Mouse (Mus musculus): Measurements from ENCODE around the gene Vmn1r219. TPM values are rescaled to one million over a fixed set of nuclear protein-coding genes. Genes with fewer than 3 reads are reported as not detected.
"Not testable (repeated sequence)": the region's sequence is repeated elsewhere in the genome, so short reads cannot be mapped to it uniquely, and the experiment has no call there.

Gene Vmn1r219
- not detected in 2 replicates for total RNA-seq (2017)

- ATAC-seq (replicated peaks in 1 of 2; ENCODE audit: insufficient read depth in 1 of 2, low FRiP score in 2 of 2, low TSS enrichment in 1 of 2, low read depth in 1 of 2, poor library complexity in 2 of 2, severe bottlenecking in 2 of 2) = no peak
These were observed at the start of gene Vmn1r219 for GRCm38 (mm10) chr13:23159012-23159411. TSS of gene Vmn1r219 (plus strand) at chr13:23159312.

GRCm38 (mm10) chr13:23118126-23118525 lies 41.0 kb upstream of the Vmn1r219 start, which contains the start of gene Vmn1r217:
TSS of gene Vmn1r217 (minus strand) at chr13:23118226.
- ATAC-seq (replicated peaks in 1 of 2; ENCODE audit: insufficient read depth in 1 of 2, low FRiP score in 2 of 2, low TSS enrichment in 1 of 2, low read depth in 1 of 2, poor library complexity in 2 of 2, severe bottlenecking in 2 of 2) = not testable (repeated sequence)

- no peak for ATAC-seq (replicated peaks in 1 of 2; ENCODE audit: insufficient read depth in 1 of 2, low FRiP score in 2 of 2, low TSS enrichment in 1 of 2, low read depth in 1 of 2, poor library complexity in 2 of 2, severe bottlenecking in 2 of 2)
These were observed 38.5 kb upstream of the Vmn1r219 start for GRCm38 (mm10) chr13:23120611-23121010.

GRCm38 (mm10) chr13:23133099-23133498 lies 26.0 kb upstream of the Vmn1r219 start, which contains the start of gene Vmn1r218:
TSS of gene Vmn1r218 (plus strand) at chr13:23133155.
- no peak for ATAC-seq (replicated peaks in 1 of 2; ENCODE audit: insufficient read depth in 1 of 2, low FRiP score in 2 of 2, low TSS enrichment in 1 of 2, low read depth in 1 of 2, poor library complexity in 2 of 2, severe bottlenecking in 2 of 2)

GRCm38 (mm10) chr13:23133501-23133900 lies 25.6 kb upstream of the Vmn1r219 start:
- no peak for ATAC-seq (replicated peaks in 1 of 2; ENCODE audit: insufficient read depth in 1 of 2, low FRiP score in 2 of 2, low TSS enrichment in 1 of 2, low read depth in 1 of 2, poor library complexity in 2 of 2, severe bottlenecking in 2 of 2)

- ATAC-seq (replicated peaks in 1 of 2; ENCODE audit: insufficient read depth in 1 of 2, low FRiP score in 2 of 2, low TSS enrichment in 1 of 2, low read depth in 1 of 2, poor library complexity in 2 of 2, severe bottlenecking in 2 of 2) = no peak
These were observed 20.2 kb upstream of the Vmn1r219 start for GRCm38 (mm10) chr13:23138880-23139279.

GRCm38 (mm10) chr13:23157848-23158247 lies 1.3 kb upstream of the Vmn1r219 start:
- no peak for ATAC-seq (replicated peaks in 1 of 2; ENCODE audit: insufficient read depth in 1 of 2, low FRiP score in 2 of 2, low TSS enrichment in 1 of 2, low read depth in 1 of 2, poor library complexity in 2 of 2, severe bottlenecking in 2 of 2)

- not testable (repeated sequence) for ATAC-seq (replicated peaks in 1 of 2; ENCODE audit: insufficient read depth in 1 of 2, low FRiP score in 2 of 2, low TSS enrichment in 1 of 2, low read depth in 1 of 2, poor library complexity in 2 of 2, severe bottlenecking in 2 of 2)
These were observed 7.4 kb downstream of the Vmn1r219 start for GRCm38 (mm10) chr13:23166471-23166870.

- ATAC-seq (replicated peaks in 1 of 2; ENCODE audit: insufficient read depth in 1 of 2, low FRiP score in 2 of 2, low TSS enrichment in 1 of 2, low read depth in 1 of 2, poor library complexity in 2 of 2, severe bottlenecking in 2 of 2) = no peak
These were observed 28.8 kb downstream of the Vmn1r219 start, which contains the start of gene Vmn1r220 for GRCm38 (mm10) chr13:23187875-23188274. TSS of gene Vmn1r220 (minus strand) at chr13:23187975.

GRCm38 (mm10) chr13:23203885-23204284 lies 44.8 kb downstream of the Vmn1r219 start:
- not testable (repeated sequence) for ATAC-seq (replicated peaks in 1 of 2; ENCODE audit: insufficient read depth in 1 of 2, low FRiP score in 2 of 2, low TSS enrichment in 1 of 2, low read depth in 1 of 2, poor library complexity in 2 of 2, severe bottlenecking in 2 of 2)

- ATAC-seq (replicated peaks in 1 of 2; ENCODE audit: insufficient read depth in 1 of 2, low FRiP score in 2 of 2, low TSS enrichment in 1 of 2, low read depth in 1 of 2, poor library complexity in 2 of 2, severe bottlenecking in 2 of 2) = not testable (repeated sequence)
These were observed 54.7 kb downstream of the Vmn1r219 start, which contains the start of gene Vmn1r221 for GRCm38 (mm10) chr13:23213827-23214226. TSS of gene Vmn1r221 (plus strand) at chr13:23214127.

Other genes starting within 250 kb of the Vmn1r219 start
- gene Vmn1r213, start 151.7 kb upstream of the Vmn1r219 start, total RNA-seq (2017) = not detected in 2 replicates
- not detected in 2 replicates for gene Vmn1r214, start 128.9 kb upstream of the Vmn1r219 start, total RNA-seq (2017)
- gene Vmn1r215, start 91.3 kb upstream of the Vmn1r219 start, total RNA-seq (2017) = not detected in 2 replicates
- gene Vmn1r217, start 41.1 kb upstream of the Vmn1r219 start, total RNA-seq (2017) = not detected in 2 replicates
- gene Vmn1r218, start 26.2 kb upstream of the Vmn1r219 start, total RNA-seq (2017) = not detected in 2 replicates
- gene Vmn1r220, start 28.7 kb downstream of the Vmn1r219 start, total RNA-seq (2017) = not detected in 2 replicates
- gene Vmn1r221, start 54.8 kb downstream of the Vmn1r219 start, total RNA-seq (2017) = not detected in 2 replicates
- not detected in 2 replicates for gene Vmn1r222, start 76.6 kb downstream of the Vmn1r219 start, total RNA-seq (2017)
- not detected in 2 replicates for gene Vmn1r223, start 87.8 kb downstream of the Vmn1r219 start, total RNA-seq (2017)
- 53.6 and 57.6 TPM in 2 replicates for gene Zfp322a, start 209.9 kb downstream of the Vmn1r219 start, total RNA-seq (2017)

All from hematopoietic stem cell, adult 5-6 weeks (primary cell).